Mouse (Mus musculus) B cell, adult (primary cell): ENCODE measurements around the gene Rgs1. TPM values are rescaled to one million over a fixed set of nuclear protein-coding genes. Genes with fewer than 3 reads are reported as not detected.

Experiments
- total RNA-seq: library from RNA; stranded (reverse); gene quantifications from 4 replicates; pipeline ENCODE4 v1.2.4, GENCODE M21; 2023; ENCODE audit not compliant: inconsistent age

The Rgs1 gene
- 294 to 353 TPM (median 320 TPM) in 4 replicates for total RNA-seq

DNA sequence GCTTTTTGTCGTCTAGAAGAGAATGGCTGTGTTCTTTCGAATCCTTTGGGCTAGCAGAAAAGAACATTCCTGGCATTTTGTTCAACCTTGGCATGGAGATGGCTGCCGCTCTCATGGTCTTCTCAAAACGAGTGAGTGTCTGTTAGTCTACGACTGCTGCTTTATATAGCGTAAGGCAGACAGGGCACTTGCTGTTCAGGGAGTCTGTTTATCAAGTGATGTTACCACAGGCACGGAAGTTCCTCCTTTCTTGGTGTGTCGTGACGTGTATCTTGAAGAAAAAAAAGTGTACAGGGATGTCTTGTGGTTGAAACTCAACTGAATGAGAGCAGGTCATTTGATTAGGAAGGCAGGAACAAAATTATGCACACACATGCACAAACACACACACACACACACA lies at the start of gene Rgs1:
Gene Rgs1 (minus strand): TSS at position 320 of the 400 bp plus-strand sequence.

Other genes with a start within 250 kb of the Rgs1 start
- 814 to 1,041 TPM (median 897 TPM) in 4 replicates for gene Rgs2, start 245.1 kb downstream of the Rgs1 start, total RNA-seq
- 0.87 to 1.8 TPM (median 1.1 TPM) in 4 replicates for gene Rgs13, start 71.9 kb downstream of the Rgs1 start, total RNA-seq